Mouse (Mus musculus): ENCODE measurements at regions not wholly inside any gene's neighbourhood (a gene's known extent, or its start where the extent isn't known, plus 50 kb on each side); places are given as distances from the start of the nearest gene placed in this dataset.

GRCm38 (mm10) chr10:44763102-44763501, 234.8 kb upstream of the Prdm1 start:
- Histone ChIP-seq H3K4me2 (ENCODE audit: low read depth, low read length) (no peak overlapping the region), H3K27ac (ENCODE audit: low read depth, low read length) (no peak overlapping the region), H3K27me3 (ENCODE audit: control insufficient read depth, insufficient read depth, low read length) (no peaks in the 10 kb centered on the region), H3K9ac (replicated peaks; ENCODE audit: low read depth, low read length) (no peak overlapping the region), H3K4me3 (ENCODE audit: low read depth, low read length) (no peak overlapping the region), H3K36me3 (ENCODE audit: control insufficient read depth, insufficient read depth, low read length) (no peaks in the 10 kb centered on the region), H3K4me1 (ENCODE audit: control insufficient read depth, insufficient read depth, low read length) (no peaks in the 10 kb centered on the region), H3K9me3 (ENCODE audit: control insufficient read depth, low read length) (no peaks in the 10 kb centered on the region)
- no peak for ATAC-seq (ENCODE audit: low read depth)
- 32% methylated on average over 3 of the region's 3 CpGs for WGBS

- Histone ChIP-seq H3K27ac (ENCODE audit: low read depth, low read length) (no peak overlapping the region), H3K4me3 (ENCODE audit: low read depth, low read length) (no peak overlapping the region), H3K4me1 (ENCODE audit: control insufficient read depth, insufficient read depth, low read length) (no peaks in the 10 kb centered on the region), H3K9ac (replicated peaks; ENCODE audit: low read depth, low read length) (no peak overlapping the region), H3K9me3 (ENCODE audit: control insufficient read depth, low read length) (no peaks in the 10 kb centered on the region), H3K4me2 (ENCODE audit: low read depth, low read length) (no peak overlapping the region), H3K36me3 (ENCODE audit: control insufficient read depth, insufficient read depth, low read length) (no peaks in the 10 kb centered on the region), H3K27me3 (ENCODE audit: control insufficient read depth, insufficient read depth, low read length) (no peaks in the 10 kb centered on the region)
- no peak for ATAC-seq (ENCODE audit: low read depth)
- WGBS, result 81% methylated on average over 4 of the region's 4 CpGs
Observed at GRCm38 (mm10) chr10:44762068-44762467, 233.8 kb upstream of the Prdm1 start.

GRCm38 (mm10) chr10:44761324-44761723, 233.0 kb upstream of the Prdm1 start:
- Histone ChIP-seq H3K4me1 (ENCODE audit: control insufficient read depth, insufficient read depth, low read length) (no peaks in the 10 kb centered on the region), H3K27ac (ENCODE audit: low read depth, low read length) (no peak overlapping the region), H3K9ac (replicated peaks; ENCODE audit: low read depth, low read length) (no peak overlapping the region), H3K27me3 (ENCODE audit: control insufficient read depth, insufficient read depth, low read length) (no peaks in the 10 kb centered on the region), H3K36me3 (ENCODE audit: control insufficient read depth, insufficient read depth, low read length) (no peaks in the 10 kb centered on the region), H3K4me2 (ENCODE audit: low read depth, low read length) (no peak overlapping the region), H3K9me3 (ENCODE audit: control insufficient read depth, low read length) (no peaks in the 10 kb centered on the region), H3K4me3 (ENCODE audit: low read depth, low read length) (no peak overlapping the region)
- ATAC-seq (ENCODE audit: low read depth), result no peak
- WGBS, result 82% methylated on average over 4 of the region's 4 CpGs

GRCm38 (mm10) chr10:44755355-44755957, 227.2 kb upstream of the Prdm1 start:
- no peaks in the 10 kb centered on the region for H3K4me1 ChIP-seq (ENCODE audit: control insufficient read depth, insufficient read depth, low read length)
- H3K27ac ChIP-seq (ENCODE audit: low read depth, low read length), result no peak overlapping the region
- WGBS, result 29% methylated on average over 6 of the region's 6 CpGs
- H3K9me3 ChIP-seq (ENCODE audit: control insufficient read depth, low read length), result no peaks in the 10 kb centered on the region
- H3K4me2 ChIP-seq (ENCODE audit: low read depth, low read length), result no peak overlapping the region
- no peak overlapping the region for H3K9ac ChIP-seq (replicated peaks; ENCODE audit: low read depth, low read length)
- no peaks in the 10 kb centered on the region for H3K27me3 ChIP-seq (ENCODE audit: control insufficient read depth, insufficient read depth, low read length)
- no peaks in the 10 kb centered on the region for H3K36me3 ChIP-seq (ENCODE audit: control insufficient read depth, insufficient read depth, low read length)
- H3K4me3 ChIP-seq (ENCODE audit: low read depth, low read length), result no peak overlapping the region
- peak; percentile 78 for ATAC-seq (ENCODE audit: low read depth)

- Histone ChIP-seq H3K27me3 (ENCODE audit: control insufficient read depth, insufficient read depth, low read length) (no peaks in the 10 kb centered on the region), H3K4me1 (ENCODE audit: control insufficient read depth, insufficient read depth, low read length) (no peaks in the 10 kb centered on the region), H3K9ac (replicated peaks; ENCODE audit: low read depth, low read length) (no peak overlapping the region), H3K4me3 (ENCODE audit: low read depth, low read length) (no peak overlapping the region), H3K9me3 (ENCODE audit: control insufficient read depth, low read length) (no peaks in the 10 kb centered on the region), H3K36me3 (ENCODE audit: control insufficient read depth, insufficient read depth, low read length) (no peaks in the 10 kb centered on the region), H3K27ac (ENCODE audit: low read depth, low read length) (no peak overlapping the region), H3K4me2 (ENCODE audit: low read depth, low read length) (no peak overlapping the region)
- 59% methylated on average over 4 of the region's 4 CpGs for WGBS
- no peak for ATAC-seq (ENCODE audit: low read depth)
Observed at GRCm38 (mm10) chr10:44754930-44755329, 226.6 kb upstream of the Prdm1 start.

- WGBS, result 16% methylated on average over 8 of the region's 8 CpGs
- Histone ChIP-seq H3K9me3 (ENCODE audit: control insufficient read depth, low read length) (no peaks in the 10 kb centered on the region), H3K36me3 (ENCODE audit: control insufficient read depth, insufficient read depth, low read length) (no peaks in the 10 kb centered on the region), H3K27ac (ENCODE audit: low read depth, low read length) (no peak overlapping the region), H3K9ac (replicated peaks; ENCODE audit: low read depth, low read length) (no peak overlapping the region), H3K4me1 (ENCODE audit: control insufficient read depth, insufficient read depth, low read length) (no peaks in the 10 kb centered on the region), H3K4me2 (ENCODE audit: low read depth, low read length) (no peak overlapping the region), H3K27me3 (ENCODE audit: control insufficient read depth, insufficient read depth, low read length) (no peaks in the 10 kb centered on the region), H3K4me3 (ENCODE audit: low read depth, low read length) (no peak overlapping the region)
- peak; percentile 72; the same call in 1 of the 2 replicates for ATAC-seq (ENCODE audit: low read depth)
Observed at GRCm38 (mm10) chr10:44752719-44753390, 224.6 kb upstream of the Prdm1 start.

GRCm38 (mm10) chr10:44751061-44751460, 222.8 kb upstream of the Prdm1 start:
- Histone ChIP-seq H3K4me3 (ENCODE audit: low read depth, low read length) (no peak overlapping the region), H3K27me3 (ENCODE audit: control insufficient read depth, insufficient read depth, low read length) (no peaks in the 10 kb centered on the region), H3K27ac (ENCODE audit: low read depth, low read length) (no peak overlapping the region), H3K4me2 (ENCODE audit: low read depth, low read length) (no peak overlapping the region), H3K36me3 (ENCODE audit: control insufficient read depth, insufficient read depth, low read length) (no peaks in the 10 kb centered on the region), H3K4me1 (ENCODE audit: control insufficient read depth, insufficient read depth, low read length) (no peaks in the 10 kb centered on the region), H3K9me3 (ENCODE audit: control insufficient read depth, low read length) (no peaks in the 10 kb centered on the region), H3K9ac (replicated peaks; ENCODE audit: low read depth, low read length) (no peak overlapping the region)
- ATAC-seq (ENCODE audit: low read depth), result no peak
- WGBS, result 72% methylated on average over 6 of the region's 6 CpGs

- Histone ChIP-seq H3K9ac (replicated peaks; ENCODE audit: low read depth, low read length) (no peak overlapping the region), H3K36me3 (ENCODE audit: control insufficient read depth, insufficient read depth, low read length) (no peaks in the 10 kb centered on the region), H3K27ac (ENCODE audit: low read depth, low read length) (no peak overlapping the region), H3K9me3 (ENCODE audit: control insufficient read depth, low read length) (no peaks in the 10 kb centered on the region), H3K27me3 (ENCODE audit: control insufficient read depth, insufficient read depth, low read length) (no peaks in the 10 kb centered on the region), H3K4me2 (ENCODE audit: low read depth, low read length) (no peak overlapping the region), H3K4me3 (ENCODE audit: low read depth, low read length) (no peak overlapping the region), H3K4me1 (ENCODE audit: control insufficient read depth, insufficient read depth, low read length) (no peaks in the 10 kb centered on the region)
- no peak for ATAC-seq (ENCODE audit: low read depth)
- WGBS, result 83% methylated on average over 4 of the region's 4 CpGs
Observed at GRCm38 (mm10) chr10:44749206-44749605, 220.9 kb upstream of the Prdm1 start.

- no peak for ATAC-seq (ENCODE audit: low read depth)
- no peaks in the 10 kb centered on the region for H3K27me3 ChIP-seq (ENCODE audit: control insufficient read depth, insufficient read depth, low read length)
- H3K4me2 ChIP-seq (ENCODE audit: low read depth, low read length), result no peak overlapping the region
- WGBS, result 78% methylated on average over 3 of the region's 3 CpGs
- H3K9ac ChIP-seq (replicated peaks; ENCODE audit: low read depth, low read length), result no peak overlapping the region
- H3K36me3 ChIP-seq (ENCODE audit: control insufficient read depth, insufficient read depth, low read length), result no peaks in the 10 kb centered on the region
- no peak overlapping the region for H3K27ac ChIP-seq (ENCODE audit: low read depth, low read length)
- no peaks in the 10 kb centered on the region for H3K9me3 ChIP-seq (ENCODE audit: control insufficient read depth, low read length)
- no peaks in the 10 kb centered on the region for H3K4me1 ChIP-seq (ENCODE audit: control insufficient read depth, insufficient read depth, low read length)
- no peak overlapping the region for H3K4me3 ChIP-seq (ENCODE audit: low read depth, low read length)
Observed at GRCm38 (mm10) chr10:44747419-44747818, 219.1 kb upstream of the Prdm1 start.

Data from neural tube, embryonic 14.5 days (tissue).